Mouse (Mus musculus) activated CD4-positive, CD25-positive, alpha-beta regulatory T cell, adult 9 weeks (primary cell): ENCODE data around the gene Ifng. TPM values are rescaled to one million over a fixed set of nuclear protein-coding genes. Genes with fewer than 3 reads are reported as not detected.

Experiments
- polyA plus RNA-seq: library from polyadenylated mRNA; unstranded; fragments of 100-300 nt; shearing (Covaris generic); gene quantifications from one replicate; pipeline ENCODE4 v1.2.1, GENCODE M21; 2017

Gene Ifng
- polyA plus RNA-seq: 10.5 TPM

GRCm38 (mm10) chr10:118440742-118441240, at the start of gene Ifng:
Ifng (plus strand) TSS chr10:118441046.

Other genes with a start within 250 kb of the Ifng start
- gene Il22, start 236.1 kb upstream of the Ifng start, polyA plus RNA-seq: not detected
- gene Gm32717, start 200.3 kb upstream of the Ifng start, polyA plus RNA-seq: not detected
- not detected for gene Gm32802, start 182.4 kb upstream of the Ifng start, polyA plus RNA-seq
- gene Iltifb, start 146.0 kb upstream of the Ifng start, polyA plus RNA-seq: not detected
- not detected for gene Gm9040, start 114.1 kb upstream of the Ifng start, polyA plus RNA-seq
- not detected for gene Gm9044, start 108.6 kb upstream of the Ifng start, polyA plus RNA-seq
- not detected for gene Gm9045, start 103.2 kb upstream of the Ifng start, polyA plus RNA-seq
- gene Gm9046, start 97.8 kb upstream of the Ifng start, polyA plus RNA-seq: not detected
- gene Gm9048, start 92.4 kb upstream of the Ifng start, polyA plus RNA-seq: not detected
- not detected for gene Gm9049, start 86.9 kb upstream of the Ifng start, polyA plus RNA-seq